Mouse (Mus musculus): Measurements from ENCODE around the gene Rpl3. TPM values are rescaled to one million over a fixed set of nuclear protein-coding genes. Genes with fewer than 3 reads are reported as not detected.
A peak's percentile ranks its signal among the peaks of the same experiment; 100 is the strongest.

Gene Rpl3
- polyA plus RNA-seq (2015; fragmentation: Nextera tagmentation; extraction: Ambion mirVana), result 733 and 735 TPM in 2 replicates

- Histone ChIP-seq H3K27me3 (peaks cover 12% of the 10 kb centered on the region; the same call in 1 of the 2 replicates), H3K4me2 (peak within 1 kb of the TSS; percentile 84), H3K9ac (peak within 1 kb of the TSS; percentile 80), H3K27ac (no peak within 1 kb of the TSS), H3K4me1 (peaks cover 14% of the 10 kb centered on the region), H3K36me3 (ENCODE audit: poor library complexity, severe bottlenecking) (no peaks in the 10 kb centered on the region), H3K4me3 (peak within 1 kb of the TSS; percentile 63), H3K9me3 (replicated peaks) (0 out of 2 replicates have a peak, but pooled peaks cover 3% of the 10 kb centered on the region)
- peak; percentile 76 for ATAC-seq
- WGBS, result 1% methylated on average over 66 of the region's 86 CpGs
These were observed at the start of gene Rpl3, which contains the start of gene Syngr1 for GRCm38 (mm10) chr15:80091121-80091955. Rpl3 (minus strand) TSS chr15:80091868. Syngr1 (plus strand) TSS chr15:80091334.

GRCm38 (mm10) chr15:80140878-80141277 lies 49.2 kb upstream of the Rpl3 start:
- no peak for ATAC-seq
- H3K36me3 ChIP-seq (ENCODE audit: poor library complexity, severe bottlenecking), result peaks cover 51% of the 10 kb centered on the region
- 98% methylated on average over 3 of the region's 3 CpGs for WGBS
- no peak overlapping the region for H3K4me2 ChIP-seq
- H3K27me3 ChIP-seq, result no peaks in the 10 kb centered on the region
- no peaks in the 10 kb centered on the region for H3K9me3 ChIP-seq (replicated peaks)
- no peak overlapping the region for H3K27ac ChIP-seq
- H3K9ac ChIP-seq, result no peak overlapping the region
- H3K4me3 ChIP-seq, result no peak overlapping the region
- peaks cover 3% of the 10 kb centered on the region; the same call in 1 of the 2 replicates for H3K4me1 ChIP-seq

- no peak overlapping the region for H3K9ac ChIP-seq
- no peak overlapping the region for H3K4me3 ChIP-seq
- H3K27me3 ChIP-seq, result no peaks in the 10 kb centered on the region
- peaks cover 51% of the 10 kb centered on the region for H3K36me3 ChIP-seq (ENCODE audit: poor library complexity, severe bottlenecking)
- 94% methylated on average over 2 of the region's 2 CpGs for WGBS
- no peaks in the 10 kb centered on the region for H3K9me3 ChIP-seq (replicated peaks)
- peaks cover 3% of the 10 kb centered on the region; the same call in 1 of the 2 replicates for H3K4me1 ChIP-seq
- no peak for ATAC-seq
- H3K27ac ChIP-seq, result no peak overlapping the region
- no peak overlapping the region for H3K4me2 ChIP-seq
These were observed 48.6 kb upstream of the Rpl3 start for GRCm38 (mm10) chr15:80140302-80140701.

- Histone ChIP-seq H3K27me3 (no peaks in the 10 kb centered on the region), H3K9me3 (replicated peaks) (no peaks in the 10 kb centered on the region), H3K27ac (no peak overlapping the region), H3K9ac (no peak overlapping the region), H3K4me3 (no peak overlapping the region), H3K36me3 (ENCODE audit: poor library complexity, severe bottlenecking) (peaks cover 39% of the 10 kb centered on the region), H3K4me2 (no peak overlapping the region), H3K4me1 (peaks cover 20% of the 10 kb centered on the region)
- ATAC-seq, result no peak
- 79% methylated on average over 17 of the region's 17 CpGs for WGBS
These were observed 46.5 kb upstream of the Rpl3 start for GRCm38 (mm10) chr15:80137945-80138791.

- 94% methylated on average over 3 of the region's 3 CpGs for WGBS
- Histone ChIP-seq H3K4me3 (no peak overlapping the region), H3K36me3 (ENCODE audit: poor library complexity, severe bottlenecking) (peaks cover 28% of the 10 kb centered on the region)
These were observed 45.0 kb upstream of the Rpl3 start for GRCm38 (mm10) chr15:80136645-80137044.

GRCm38 (mm10) chr15:80135499-80135898 lies 43.8 kb upstream of the Rpl3 start:
- Histone ChIP-seq H3K4me2 (no peak overlapping the region), H3K27me3 (no peaks in the 10 kb centered on the region), H3K9ac (no peak overlapping the region), H3K9me3 (replicated peaks) (no peaks in the 10 kb centered on the region), H3K4me1 (peaks cover 24% of the 10 kb centered on the region), H3K36me3 (ENCODE audit: poor library complexity, severe bottlenecking) (peaks cover 18% of the 10 kb centered on the region), H3K4me3 (no peak overlapping the region), H3K27ac (no peak overlapping the region)
- ATAC-seq, result no peak
- WGBS, result 95% methylated on average over 2 of the region's 2 CpGs

More at GRCm38 (mm10) chr15:80136645-80137044, 45.0 kb upstream of the Rpl3 start:
- no peak for ATAC-seq
- no peaks in the 10 kb centered on the region for H3K9me3 ChIP-seq (replicated peaks)
- no peak overlapping the region for H3K27ac ChIP-seq
- no peak overlapping the region for H3K9ac ChIP-seq
- H3K4me2 ChIP-seq, result no peak overlapping the region
- H3K4me1 ChIP-seq, result peaks cover 24% of the 10 kb centered on the region
- no peaks in the 10 kb centered on the region for H3K27me3 ChIP-seq

GRCm38 (mm10) chr15:80134450-80134847 lies 42.8 kb upstream of the Rpl3 start:
- Histone ChIP-seq H3K4me3 (peak overlapping the region; percentile 77), H3K27me3 (no peaks in the 10 kb centered on the region), H3K27ac (no peak overlapping the region), H3K4me1 (peaks cover 24% of the 10 kb centered on the region), H3K4me2 (peak overlapping the region; percentile 93), H3K36me3 (ENCODE audit: poor library complexity, severe bottlenecking) (peaks cover 14% of the 10 kb centered on the region), H3K9ac (peak overlapping the region; percentile 87), H3K9me3 (replicated peaks) (no peaks in the 10 kb centered on the region)
- ATAC-seq, result no peak
- 68% methylated on average over 9 of the region's 9 CpGs for WGBS

GRCm38 (mm10) chr15:80133682-80134449 lies 42.2 kb upstream of the Rpl3 start:
- H3K9me3 ChIP-seq (replicated peaks), result no peaks in the 10 kb centered on the region
- peak overlapping the region; percentile 87 for H3K9ac ChIP-seq
- no peaks in the 10 kb centered on the region for H3K27me3 ChIP-seq
- H3K36me3 ChIP-seq (ENCODE audit: poor library complexity, severe bottlenecking), result peaks cover 14% of the 10 kb centered on the region
- peak overlapping the region; percentile 97 for H3K27ac ChIP-seq
- H3K4me1 ChIP-seq, result peaks cover 24% of the 10 kb centered on the region
- H3K4me3 ChIP-seq, result peak overlapping the region; percentile 77
- peak; percentile 13; the same call in 1 of the 2 replicates for ATAC-seq
- WGBS, result 13% methylated on average over 14 of the region's 14 CpGs
- H3K4me2 ChIP-seq, result peak overlapping the region; percentile 93

GRCm38 (mm10) chr15:80132993-80133586 lies 41.4 kb upstream of the Rpl3 start, which contains the start of gene Tab1:
Tab1 (plus strand) TSS chr15:80133127.
- Histone ChIP-seq H3K36me3 (ENCODE audit: poor library complexity, severe bottlenecking) (peaks cover 14% of the 10 kb centered on the region), H3K4me1 (peaks cover 24% of the 10 kb centered on the region), H3K9me3 (replicated peaks) (no peaks in the 10 kb centered on the region), H3K9ac (peak within 1 kb of the TSS; percentile 87), H3K4me2 (peak within 1 kb of the TSS; percentile 93), H3K27me3 (no peaks in the 10 kb centered on the region), H3K27ac (peak within 1 kb of the TSS; percentile 97), H3K4me3 (peak within 1 kb of the TSS; percentile 77)
- under 1% methylated on average over 58 of the region's 59 CpGs for WGBS
- peak; percentile 96 for ATAC-seq

GRCm38 (mm10) chr15:80132452-80132851 lies 40.8 kb upstream of the Rpl3 start:
- Histone ChIP-seq H3K27ac (peak overlapping the region; percentile 97; the same call in 1 of the 2 replicates), H3K4me3 (peak overlapping the region; percentile 77)
- peak; percentile 1; the same call in 1 of the 2 replicates for ATAC-seq

GRCm38 (mm10) chr15:80131421-80131820 lies 39.8 kb upstream of the Rpl3 start:
- no peak for ATAC-seq
- Histone ChIP-seq H3K9ac (no peak overlapping the region), H3K36me3 (ENCODE audit: poor library complexity, severe bottlenecking) (peaks cover 5% of the 10 kb centered on the region), H3K4me2 (no peak overlapping the region), H3K27me3 (no peaks in the 10 kb centered on the region), H3K9me3 (replicated peaks) (no peaks in the 10 kb centered on the region), H3K27ac (no peak overlapping the region), H3K4me1 (peaks cover 20% of the 10 kb centered on the region), H3K4me3 (no peak overlapping the region)
- WGBS, result 78% methylated on average over 6 of the region's 6 CpGs

More at GRCm38 (mm10) chr15:80132452-80132851, 40.8 kb upstream of the Rpl3 start:
- no peak overlapping the region for H3K9ac ChIP-seq
- H3K4me1 ChIP-seq, result peaks cover 22% of the 10 kb centered on the region
- H3K36me3 ChIP-seq (ENCODE audit: poor library complexity, severe bottlenecking), result peaks cover 14% of the 10 kb centered on the region
- no peaks in the 10 kb centered on the region for H3K27me3 ChIP-seq
- no peaks in the 10 kb centered on the region for H3K9me3 ChIP-seq (replicated peaks)
- H3K4me2 ChIP-seq, result peak overlapping the region; percentile 93
- WGBS, result 86% methylated on average over 9 of the region's 9 CpGs
